Mouse (Mus musculus) CH12F3 (cell line): ENCODE measurements at regions not wholly inside any gene's neighbourhood (a gene's known extent, or its start where the extent isn't known, plus 50 kb on each side); places are given as distances from the start of the nearest gene placed in this dataset.

ENCODE experiments used
- in situ Hi-C: fragments of 300-500 bp; cut with MboI; formaldehyde crosslinking; loops from 2 replicates; pipeline ENCODE4 v1.14.3; 2020; ENCODE audit warnings: low sequenced_read_pairs

- in situ Hi-C loops = no loop called here
These were observed 674.3 kb upstream of the Adgrl2 start for GRCm38 (mm10) chr3:149664624-149665023.

GRCm38 (mm10) chr3:149638324-149638723 is 648.0 kb upstream of the Adgrl2 start:
- in situ Hi-C loops = no loop called here

- in situ Hi-C loops = no loop called here
These were observed 635.8 kb upstream of the Adgrl2 start for GRCm38 (mm10) chr3:149626186-149626585.

- in situ Hi-C loops = no loop called here
These were observed 635.1 kb upstream of the Adgrl2 start for GRCm38 (mm10) chr3:149625497-149625896.

GRCm38 (mm10) chr3:149625066-149625465 is 634.7 kb upstream of the Adgrl2 start:
- in situ Hi-C loops = no loop called here

- in situ Hi-C loops = no loop called here
These were observed 633.6 kb upstream of the Adgrl2 start for GRCm38 (mm10) chr3:149623851-149624532.

GRCm38 (mm10) chr3:149603865-149604264 is 613.5 kb upstream of the Adgrl2 start:
- in situ Hi-C loops = no loop called here

GRCm38 (mm10) chr3:149601276-149601675 is 610.9 kb upstream of the Adgrl2 start:
- in situ Hi-C loops = no loop called here

- in situ Hi-C loops = no loop called here
These were observed 604.1 kb upstream of the Adgrl2 start for GRCm38 (mm10) chr3:149594470-149594869.

GRCm38 (mm10) chr3:149585769-149586168 is 595.4 kb upstream of the Adgrl2 start:
- in situ Hi-C loops = no loop called here

- in situ Hi-C loops = no loop called here
These were observed 590.8 kb upstream of the Adgrl2 start for GRCm38 (mm10) chr3:149581141-149581540.

- in situ Hi-C loops = no loop called here
These were observed 585.3 kb upstream of the Adgrl2 start for GRCm38 (mm10) chr3:149575678-149576077.

GRCm38 (mm10) chr3:149566853-149567252 is 576.5 kb upstream of the Adgrl2 start:
- in situ Hi-C loops = no loop called here

- in situ Hi-C loops = no loop called here
These were observed 560.0 kb upstream of the Adgrl2 start for GRCm38 (mm10) chr3:149550231-149550951.

- in situ Hi-C loops = no loop called here
These were observed 556.7 kb upstream of the Adgrl2 start for GRCm38 (mm10) chr3:149547045-149547444.

GRCm38 (mm10) chr3:149546256-149546655 is 555.9 kb upstream of the Adgrl2 start:
- in situ Hi-C loops = no loop called here

- in situ Hi-C loops = no loop called here
These were observed 543.8 kb upstream of the Adgrl2 start for GRCm38 (mm10) chr3:149534183-149534582.

GRCm38 (mm10) chr3:149530026-149530607 is 539.8 kb upstream of the Adgrl2 start:
- in situ Hi-C loops = no loop called here

- in situ Hi-C loops = no loop called here
These were observed 536.2 kb upstream of the Adgrl2 start for GRCm38 (mm10) chr3:149526509-149526908.

GRCm38 (mm10) chr3:149519575-149519929 is 529.2 kb upstream of the Adgrl2 start:
- in situ Hi-C loops = no loop called here

- in situ Hi-C loops = no loop called here
These were observed 528.7 kb upstream of the Adgrl2 start for GRCm38 (mm10) chr3:149518928-149519574.

- in situ Hi-C loops = no loop called here
These were observed 527.2 kb upstream of the Adgrl2 start for GRCm38 (mm10) chr3:149517537-149517936.
